Mouse (Mus musculus): ENCODE results near the gene Slc9a5.
A peak's percentile ranks its signal among the peaks of the same experiment; 100 is the strongest.

Gene Slc9a5

DNA sequence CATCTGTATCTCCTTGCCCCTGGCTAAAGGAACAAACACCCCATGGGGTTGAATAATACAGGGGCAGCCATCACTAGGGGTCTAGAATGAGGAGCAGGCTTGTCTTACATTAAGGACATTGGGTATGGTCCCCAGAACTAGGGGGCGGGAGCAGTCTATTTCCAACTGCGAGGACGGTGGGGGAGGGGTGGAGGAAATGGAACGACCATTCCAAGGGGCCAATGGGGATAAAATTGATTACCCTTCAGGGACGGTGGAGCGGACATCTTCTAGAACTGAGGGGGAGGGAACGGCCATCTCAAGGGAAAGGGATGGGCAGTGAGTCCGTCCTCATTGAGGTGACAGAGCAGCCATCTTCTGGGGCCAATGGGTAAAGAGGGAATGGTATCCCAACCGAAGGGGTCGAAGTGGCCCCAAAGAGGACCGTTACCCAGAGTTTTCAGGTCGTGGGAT is 23.0 kb upstream of the Slc9a5 start:
- DNase-seq (ENCODE audit: low read depth in 2 of 2, low spot score in 2 of 2) = no peak

DNA sequence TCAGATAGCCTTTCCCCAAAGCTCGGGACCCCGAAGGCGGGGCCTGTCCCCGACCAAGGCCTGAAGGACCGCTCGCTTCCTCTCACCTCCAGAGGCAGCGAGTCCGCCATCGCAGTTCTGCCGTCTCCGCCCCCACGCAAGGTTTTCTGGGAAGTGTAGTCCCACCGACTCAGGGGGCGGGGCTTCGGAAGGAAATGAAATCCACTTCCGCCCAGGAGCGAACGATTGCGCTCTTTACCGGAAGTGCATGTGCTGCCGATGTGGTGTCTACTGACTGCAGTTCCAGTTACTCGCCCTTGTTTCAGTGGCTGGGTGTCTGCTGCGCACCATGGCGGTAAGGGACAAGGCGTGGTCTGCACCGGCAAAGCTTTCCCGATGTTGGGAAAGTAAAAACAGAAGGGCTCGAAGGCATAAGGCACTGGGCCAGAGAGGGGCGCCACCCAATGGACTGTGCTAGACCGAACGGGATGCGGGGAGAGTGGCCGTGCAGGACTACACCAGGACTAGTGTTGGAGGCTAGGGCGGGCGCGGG is 22.4 kb upstream of the Slc9a5 start, which contains the start of the genes Lrrc29 and Tmem208:
Gene Lrrc29, minus strand, starts transcription at position 138 of the 532 bp plus-strand sequence.
Gene Tmem208, plus strand, starts transcription at position 214 of the 532 bp plus-strand sequence.
- DNase-seq (ENCODE audit: low read depth in 2 of 2, low spot score in 2 of 2) = peak; percentile 93 to 97

DNA sequence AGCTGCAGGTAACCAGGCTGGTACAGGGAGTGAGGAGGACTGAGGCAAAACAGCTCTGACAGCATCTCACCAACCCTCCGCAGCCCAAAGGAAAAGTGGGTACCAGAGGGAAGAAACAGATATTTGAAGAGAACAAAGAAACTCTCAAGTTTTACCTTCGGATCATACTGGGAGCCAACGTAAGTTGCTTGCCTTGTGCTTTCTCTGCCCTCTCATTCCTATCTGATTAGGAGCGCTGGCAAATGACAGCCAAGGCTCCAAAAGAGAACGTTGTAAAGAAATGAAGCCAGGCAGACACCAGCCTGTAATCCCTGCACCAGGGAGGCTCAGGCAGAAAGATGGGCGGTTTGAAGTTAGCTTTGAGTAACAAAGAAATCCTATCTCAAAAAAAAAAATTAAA is 21.7 kb upstream of the Slc9a5 start:
- DNase-seq (ENCODE audit: low read depth in 2 of 2, low spot score in 2 of 2) = no peak

DNA sequence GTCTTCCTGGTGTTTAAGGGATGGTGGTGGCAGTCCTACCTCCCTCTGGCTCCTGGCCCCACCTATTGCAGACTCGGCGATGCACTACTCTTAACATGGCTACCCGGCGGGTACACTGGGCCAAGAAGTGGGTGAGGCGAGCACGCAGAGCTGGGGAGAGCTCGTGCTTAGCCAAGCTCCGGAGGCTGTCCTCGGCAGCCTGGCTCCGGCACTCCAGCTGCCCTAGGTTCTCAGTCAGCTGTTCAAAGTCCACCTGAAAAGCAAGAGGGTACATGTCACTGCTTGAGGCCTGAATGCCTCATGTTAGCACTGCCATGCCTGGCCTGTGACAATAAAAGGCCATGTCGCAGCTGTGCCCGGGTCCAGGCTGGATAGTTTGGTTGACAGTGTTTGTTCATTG is 18.3 kb upstream of the Slc9a5 start:
- DNase-seq (ENCODE audit: low read depth in 2 of 2, low spot score in 2 of 2) = no peak

DNA sequence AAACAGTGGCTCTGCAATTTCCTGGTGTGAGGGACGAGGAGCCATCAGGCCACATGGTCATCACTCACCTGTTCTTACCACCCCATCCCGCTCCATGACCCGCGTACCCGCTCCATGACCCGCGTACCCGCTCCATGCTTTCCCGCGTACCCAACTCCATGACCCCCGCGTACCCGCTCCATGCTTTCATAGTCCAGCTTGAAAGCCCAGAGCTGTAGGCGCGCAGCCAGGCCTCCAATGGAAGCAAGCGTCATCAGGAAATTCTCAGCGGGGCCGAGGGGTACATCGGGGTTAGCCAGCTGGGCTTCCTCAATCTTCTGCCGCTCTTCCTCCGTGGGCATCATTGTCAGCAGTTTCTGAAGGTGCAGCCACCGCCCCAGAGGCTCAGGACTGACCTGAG is 17.2 kb upstream of the Slc9a5 start:
- DNase-seq (ENCODE audit: low read depth in 2 of 2, low spot score in 2 of 2) = no peak

GRCm38 (mm10) chr8:105331931-105332330 is 16.7 kb upstream of the Slc9a5 start:
- DNase-seq (ENCODE audit: low read depth in 2 of 2, low spot score in 2 of 2) = no peak

DNA sequence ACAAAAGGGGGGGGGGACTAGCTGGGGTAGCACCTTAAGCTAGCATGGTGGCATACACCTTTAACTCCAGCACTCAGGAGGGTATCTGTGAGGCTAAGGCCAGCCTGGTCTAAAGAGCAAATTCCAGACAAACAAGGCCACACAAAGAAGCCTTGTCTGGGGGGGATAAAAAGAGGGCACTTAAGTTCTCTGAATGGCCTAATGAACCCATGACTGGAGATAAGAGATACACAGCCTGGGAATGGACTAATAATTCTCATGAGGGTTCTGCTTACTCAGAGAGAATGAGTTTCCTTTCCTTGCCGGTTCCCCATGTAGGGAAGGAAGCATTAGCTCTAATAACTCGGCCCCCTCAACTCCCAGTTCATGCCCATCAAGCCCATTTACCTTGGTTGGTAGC is 16.1 kb upstream of the Slc9a5 start:
- DNase-seq (ENCODE audit: low read depth in 2 of 2, low spot score in 2 of 2) = no peak

DNA sequence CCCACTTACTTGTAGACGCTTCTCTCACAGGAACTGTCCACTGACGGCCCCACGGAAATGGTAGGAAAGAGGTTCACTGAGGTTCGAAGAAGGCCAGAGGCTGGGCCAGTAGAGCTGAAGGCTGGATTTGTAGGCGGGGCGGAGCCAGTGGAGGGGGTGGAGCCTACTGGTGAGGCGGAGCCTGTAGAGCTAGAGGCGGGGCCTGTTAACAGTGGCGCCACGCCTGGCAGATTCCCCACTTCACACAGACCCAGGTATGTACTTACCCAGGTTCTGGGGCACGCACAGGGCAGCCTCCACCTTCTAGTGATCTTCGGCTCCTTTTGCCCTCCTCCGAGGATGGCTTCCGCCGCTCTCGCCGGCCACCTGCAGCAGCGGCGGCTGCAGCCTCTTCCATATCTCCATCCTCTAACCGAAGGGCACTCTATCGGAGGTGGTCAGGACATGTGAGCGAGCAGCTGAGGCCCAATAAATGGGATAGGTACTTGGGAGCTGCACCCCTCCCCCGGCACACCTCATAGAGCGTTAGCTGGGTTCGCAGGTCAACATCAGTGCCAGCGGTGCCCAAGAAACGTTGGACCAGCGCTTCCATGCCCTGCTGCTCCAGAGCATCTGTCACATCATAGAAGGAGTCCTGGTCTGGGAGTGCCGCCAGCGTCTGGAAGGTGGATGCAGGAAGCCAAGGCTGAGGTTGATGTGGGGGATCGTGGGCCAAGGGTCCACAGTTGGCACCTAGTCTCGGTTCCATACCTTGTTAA is 12.1 kb upstream of the Slc9a5 start:
- DNase-seq (ENCODE audit: low read depth in 2 of 2, low spot score in 2 of 2) = no peak

GRCm38 (mm10) chr8:105338992-105339391 is 9.7 kb upstream of the Slc9a5 start:
- no peak for DNase-seq (ENCODE audit: low read depth in 2 of 2, low spot score in 2 of 2)

GRCm38 (mm10) chr8:105339886-105340635 is 8.6 kb upstream of the Slc9a5 start:
- DNase-seq (ENCODE audit: low read depth in 2 of 2, low spot score in 2 of 2) = no peak

DNA sequence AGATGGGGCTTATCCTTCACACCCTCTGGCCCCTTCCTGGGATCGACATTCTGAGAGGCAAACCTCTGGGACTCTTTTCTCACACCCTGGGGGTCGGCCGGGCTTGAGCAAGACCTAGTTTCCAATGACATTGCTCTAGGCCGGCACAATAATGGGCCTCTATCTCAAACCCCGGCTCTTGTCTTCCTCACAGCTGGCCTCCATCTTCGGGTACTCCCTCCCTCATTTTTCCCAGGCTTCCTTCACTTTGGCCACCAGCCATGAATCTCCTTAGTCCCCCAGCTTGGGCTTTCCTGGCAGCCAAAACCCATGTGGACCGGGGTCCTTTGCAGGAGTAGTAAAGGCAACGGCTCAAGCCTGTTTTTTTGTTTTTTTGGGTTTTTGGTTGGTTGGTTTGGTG is 7.2 kb upstream of the Slc9a5 start:
- DNase-seq (ENCODE audit: low read depth in 2 of 2, low spot score in 2 of 2) = no peak

DNA sequence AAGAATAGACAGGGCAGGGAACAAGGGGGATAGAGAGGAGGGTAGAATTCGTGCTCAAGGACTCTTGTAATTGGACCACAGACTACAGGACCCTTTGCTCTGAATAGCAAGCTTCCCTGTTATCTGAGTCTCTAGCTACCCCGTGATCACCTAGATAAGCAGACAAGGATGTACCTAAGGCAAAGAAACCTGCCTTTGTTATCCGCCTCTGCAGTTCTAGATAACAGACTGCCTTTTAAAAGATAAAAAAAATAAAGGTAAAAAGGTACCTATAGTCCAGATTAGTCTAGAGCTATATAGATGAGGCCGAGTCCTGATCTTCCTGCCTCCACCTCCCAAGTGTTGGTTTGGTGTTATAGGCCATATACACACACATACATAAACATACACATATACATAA is 5.9 kb upstream of the Slc9a5 start:
- no peak for DNase-seq (ENCODE audit: low read depth in 2 of 2, low spot score in 2 of 2)

GRCm38 (mm10) chr8:105343791-105344574 is 4.7 kb upstream of the Slc9a5 start:
- no peak for DNase-seq (ENCODE audit: low read depth in 2 of 2, low spot score in 2 of 2)

DNA sequence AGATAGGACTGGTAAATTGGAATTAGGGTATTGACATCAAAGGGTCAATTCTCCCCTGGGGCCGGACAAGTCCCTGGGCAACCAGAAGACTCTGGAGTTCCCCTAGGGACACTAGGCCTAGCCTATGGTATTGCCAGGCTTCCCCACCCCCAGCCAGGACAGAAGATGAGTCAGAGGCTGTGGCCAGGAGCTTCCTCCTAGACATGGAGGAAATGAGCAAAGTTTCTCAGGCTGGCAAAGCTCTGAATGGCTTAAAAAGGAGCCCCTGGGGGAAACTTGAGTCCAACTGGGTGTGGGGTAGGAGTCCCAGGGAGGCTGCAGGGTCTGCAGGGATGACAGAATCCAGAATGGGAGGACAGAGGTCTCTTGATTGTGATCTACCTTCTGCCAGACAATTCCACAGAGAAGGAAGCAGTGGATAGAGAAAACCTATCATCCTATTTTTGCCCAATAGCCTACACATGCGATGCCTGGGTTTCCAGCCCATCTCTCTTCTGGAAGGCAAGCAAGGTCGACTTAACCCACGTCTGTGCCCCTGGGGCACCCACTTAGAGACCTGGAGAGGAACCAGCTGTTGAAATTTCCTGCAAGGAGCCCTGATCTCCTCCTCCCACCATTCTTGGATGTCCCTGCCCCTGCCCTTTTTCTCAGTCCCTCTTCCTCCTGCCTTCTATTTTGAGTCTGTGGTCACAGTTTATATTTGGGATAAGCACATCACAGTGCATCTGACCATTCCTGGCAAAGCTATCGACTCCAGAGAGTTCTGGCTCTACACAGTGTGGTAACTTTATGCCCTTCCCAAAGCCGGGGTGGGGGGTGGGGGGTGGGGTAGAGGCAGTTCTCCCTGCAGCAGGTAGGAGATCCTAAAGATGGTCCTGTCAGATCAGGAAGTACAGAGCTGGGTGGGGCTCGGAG is 3.3 kb upstream of the Slc9a5 start:
- DNase-seq (ENCODE audit: low read depth in 2 of 2, low spot score in 2 of 2) = no peak

GRCm38 (mm10) chr8:105346611-105347427 is 1.8 kb upstream of the Slc9a5 start:
- DNase-seq (ENCODE audit: low read depth in 2 of 2, low spot score in 2 of 2) = no peak

GRCm38 (mm10) chr8:105347428-105348221 is 1.0 kb upstream of the Slc9a5 start, which contains the start of gene Fhod1:
Fhod1 (minus strand) TSS chr8:105347953.
- peak; percentile 64 for DNase-seq (ENCODE audit: low read depth in 2 of 2, low spot score in 2 of 2)

GRCm38 (mm10) chr8:105349096-105349771 is 591 bp downstream of the Slc9a5 start:
- peak; percentile 11 to 13 for DNase-seq (ENCODE audit: low read depth in 2 of 2, low spot score in 2 of 2)

DNA sequence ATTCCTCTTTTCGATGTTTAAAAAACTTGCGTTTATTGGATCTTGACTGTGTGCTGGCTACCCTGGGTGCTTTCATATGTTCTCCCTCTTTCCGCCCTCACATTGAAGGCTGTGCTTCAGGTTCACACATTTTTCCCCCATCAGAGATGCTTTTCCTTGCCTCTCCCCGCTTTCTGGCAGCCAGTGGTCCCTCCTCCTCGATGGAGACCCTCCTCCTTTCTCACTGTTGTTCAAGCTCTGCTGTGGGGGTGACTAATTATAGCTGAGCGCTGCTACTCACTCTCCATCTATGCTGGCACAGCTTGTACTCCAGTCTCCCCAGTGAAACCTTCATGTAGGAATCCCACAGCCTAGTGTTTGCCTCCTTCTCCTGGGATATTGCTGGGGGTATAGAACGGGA is 1.5 kb downstream of the Slc9a5 start:
- no peak for DNase-seq (ENCODE audit: low read depth in 2 of 2, low spot score in 2 of 2)

All from CD8-positive naive resting alpha-beta T cell, adult 2 months (primary cell).